Mouse (Mus musculus) spleen, postnatal 10 days (tissue): ENCODE data around the gene Mtg2.
A peak's percentile ranks its signal among the peaks of the same experiment; 100 is the strongest.

Source experiments
- DNase-seq, 2 experiments: peaks; one replicate each; pipeline ENCODE4 v3.0.0; 2021 to 2022; ENCODE audit warnings: low spot score in 2 of 2

The Mtg2 gene

DNA sequence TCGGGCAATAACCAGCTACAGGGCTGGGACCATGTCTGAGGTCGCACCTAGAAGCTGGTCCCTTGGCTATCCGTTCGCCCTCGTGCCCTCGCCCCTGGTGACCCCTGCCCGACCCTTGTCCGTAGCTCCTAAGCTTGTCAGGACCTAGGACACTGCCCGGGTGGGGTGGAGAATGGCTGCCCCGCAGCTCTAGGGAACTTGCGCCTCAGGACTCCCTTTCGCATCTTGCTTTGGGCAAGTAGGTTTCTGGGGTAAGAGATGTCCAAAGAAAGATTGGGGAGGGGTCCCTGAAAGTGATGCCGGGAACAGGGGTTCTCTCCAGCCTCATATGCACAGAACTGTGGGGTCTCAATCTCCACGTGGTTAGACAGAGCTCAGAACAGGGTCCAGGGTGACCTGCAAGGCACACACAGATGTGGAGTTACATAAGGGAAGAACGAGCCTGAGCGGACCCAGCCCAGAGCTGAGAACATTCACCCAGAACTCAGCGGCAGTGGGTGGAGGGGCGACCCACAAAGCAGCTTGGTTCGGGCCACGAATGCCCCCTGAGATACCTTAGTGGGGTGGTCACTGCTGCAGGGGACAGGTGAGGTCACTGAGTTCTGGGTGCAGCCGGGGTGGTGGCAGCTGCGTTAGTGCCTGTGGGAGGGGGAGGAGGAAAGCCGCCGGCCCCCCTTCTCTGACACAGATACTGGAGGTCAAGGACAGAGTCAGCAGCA is 34.4 kb downstream of the Mtg2 start:
- no peak for DNase-seq

DNA sequence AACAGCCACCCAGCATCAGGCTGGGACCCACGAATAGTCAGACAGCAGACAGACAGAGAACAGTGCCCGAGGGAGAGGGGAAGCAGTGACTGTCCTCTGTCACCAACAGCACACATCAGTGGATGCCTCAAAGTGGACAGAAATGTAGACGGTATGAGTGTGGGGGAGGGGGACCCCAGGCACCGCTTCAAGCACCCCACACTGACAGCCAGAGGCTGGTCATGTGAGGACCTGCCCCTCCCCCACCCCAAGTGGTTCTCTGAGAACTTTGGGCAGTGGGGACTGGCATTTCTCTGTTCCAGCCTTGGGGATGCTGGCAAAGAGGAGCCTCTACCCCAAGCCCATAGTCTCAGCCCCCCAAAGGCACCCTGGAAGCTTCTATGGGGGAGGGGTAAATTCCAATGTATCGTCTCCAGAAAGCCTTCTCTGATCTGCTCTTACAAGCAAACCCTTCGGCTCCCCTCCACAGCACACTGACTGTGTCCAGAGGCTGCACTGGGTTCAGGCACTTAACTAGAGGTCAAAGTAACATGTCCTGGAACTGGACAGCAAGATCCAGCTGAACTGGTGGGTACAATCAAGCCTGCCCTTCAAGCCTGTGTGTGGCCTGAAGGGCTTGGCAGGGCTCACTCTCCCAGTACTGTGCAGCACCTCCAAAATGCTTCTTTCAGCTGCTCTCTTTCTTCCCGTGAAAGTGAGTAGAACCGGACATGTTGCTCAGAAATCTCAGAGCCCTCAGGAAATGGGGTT is 35.2 kb downstream of the Mtg2 start:
- no peak for DNase-seq

DNA sequence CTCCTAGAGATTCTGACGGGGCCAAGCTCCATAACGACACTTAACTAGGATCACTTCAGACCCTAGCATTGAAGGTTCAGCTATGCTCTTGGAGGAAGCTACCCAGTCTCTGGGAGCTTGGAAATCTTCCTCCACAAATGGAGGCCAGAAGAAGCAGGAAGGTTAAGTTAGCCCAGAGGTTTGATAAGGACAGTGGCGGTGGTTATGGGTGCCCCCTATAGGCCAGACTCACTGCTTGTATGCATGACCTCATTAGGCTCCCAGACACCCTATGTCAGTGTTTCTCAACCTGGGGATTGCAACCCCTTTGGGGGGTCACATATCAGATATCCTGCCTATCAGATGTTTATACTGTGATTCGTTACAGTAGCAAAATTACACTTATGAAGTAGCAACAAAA is 36.7 kb downstream of the Mtg2 start:
- DNase-seq, result peak in 1 of 2 experiments; percentile 48

DNA sequence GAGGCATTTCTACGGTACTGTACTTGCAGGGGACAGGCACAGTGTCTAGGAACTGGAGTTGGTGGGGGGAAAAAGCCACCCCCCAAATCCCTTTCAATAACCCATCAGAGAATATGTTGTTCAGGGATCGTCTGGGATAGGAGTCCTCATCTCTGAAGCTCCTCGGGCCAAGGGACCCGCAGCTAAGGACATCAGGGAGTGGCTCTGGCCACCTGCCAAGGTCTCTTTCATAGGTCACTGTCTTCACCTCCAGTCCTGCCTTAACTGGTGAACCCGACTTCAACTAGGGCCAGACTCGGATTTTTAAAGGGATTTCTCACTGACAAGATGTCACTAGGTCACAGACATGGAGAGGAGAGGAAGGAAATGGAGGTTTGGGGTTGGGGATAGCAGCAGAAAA is 37.9 kb downstream of the Mtg2 start:
- DNase-seq, result no peak

DNA sequence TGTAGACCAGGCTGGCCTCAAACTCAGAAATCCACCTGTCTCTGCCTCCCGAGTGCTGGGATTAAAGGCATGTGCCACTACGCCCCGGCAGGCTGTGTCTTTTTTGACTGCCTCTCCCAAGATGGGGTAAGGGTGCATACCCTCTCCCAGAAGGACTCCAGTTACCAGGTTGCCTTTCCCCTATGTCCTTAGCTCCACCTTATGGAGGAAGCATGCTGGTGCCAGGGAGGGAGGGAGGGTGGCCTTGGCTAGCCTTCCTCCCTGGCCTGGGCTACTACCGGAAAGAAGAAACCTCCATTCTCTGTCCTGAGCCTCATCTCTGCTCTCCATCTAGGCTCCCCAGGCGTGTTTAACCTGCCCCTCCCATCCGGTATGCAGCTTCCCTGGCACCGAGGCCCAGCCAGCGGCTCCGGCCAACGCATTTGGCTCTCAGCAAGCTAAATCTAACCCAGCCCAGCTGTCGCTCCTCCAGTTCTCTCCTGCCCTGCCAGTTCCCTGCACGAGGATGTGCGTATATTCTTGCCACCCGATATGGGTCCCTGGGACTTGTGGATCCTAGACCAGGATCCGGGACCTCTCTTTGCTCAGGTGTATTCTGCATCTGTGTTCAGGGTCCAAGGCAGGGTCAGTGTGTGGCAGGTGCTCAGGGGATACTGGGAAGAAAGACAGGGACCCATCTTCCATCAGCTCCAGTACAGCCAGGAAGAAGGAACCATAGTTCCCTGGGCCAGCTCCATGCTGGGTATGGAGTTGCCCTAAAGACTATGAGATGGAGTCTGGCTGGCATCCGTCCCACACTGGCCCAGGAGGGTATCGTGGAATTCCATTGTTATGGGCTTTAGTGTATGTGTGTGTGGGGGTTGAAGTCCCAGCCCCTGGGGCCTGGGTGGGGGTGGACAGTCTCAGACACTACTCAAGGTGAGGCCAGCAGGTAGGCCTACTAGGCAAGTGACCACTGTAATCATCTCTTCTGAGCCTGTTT is 43.8 kb downstream of the Mtg2 start:
- no peak for DNase-seq

DNA sequence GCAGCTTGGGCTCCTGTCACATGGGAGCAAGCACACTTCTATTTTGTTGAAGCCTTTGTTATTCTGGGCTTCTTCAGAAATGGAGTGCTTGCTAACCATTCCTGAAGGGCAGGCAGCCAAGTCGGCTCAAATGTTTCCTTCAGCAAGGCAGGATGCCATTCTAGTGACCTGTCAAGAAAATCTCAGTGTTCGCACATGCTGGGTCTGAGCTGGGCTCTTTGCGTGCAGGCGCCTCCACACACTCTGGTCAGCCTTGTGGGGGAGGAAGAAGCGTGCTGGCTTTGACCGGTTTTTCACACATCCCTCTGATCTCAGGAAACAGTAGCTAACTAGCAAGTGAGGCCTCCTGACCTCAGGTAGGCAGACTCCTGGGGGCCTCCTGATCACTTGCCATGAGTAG is 44.9 kb downstream of the Mtg2 start:
- no peak for DNase-seq

DNA sequence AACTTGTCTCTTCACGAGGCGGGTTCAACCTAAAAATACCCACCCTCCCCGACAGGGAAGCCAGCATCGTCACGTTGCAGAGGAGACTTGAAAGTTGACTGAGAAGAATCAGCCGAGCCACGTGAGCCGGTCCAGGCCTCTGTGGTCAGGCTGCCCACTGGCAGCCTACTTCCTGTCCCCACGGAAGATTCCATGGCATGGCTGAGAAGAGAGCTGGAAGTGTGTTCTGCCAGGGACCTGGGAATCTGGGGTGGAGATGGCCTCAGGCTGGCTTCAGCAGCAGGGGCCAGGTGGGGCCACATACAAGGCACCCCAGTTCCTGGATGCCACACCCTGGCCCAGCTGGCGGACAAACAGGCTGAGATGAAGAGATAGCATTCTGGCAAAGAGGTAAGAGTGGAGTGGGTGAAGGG is 45.7 kb downstream of the Mtg2 start:
- no peak for DNase-seq

DNA sequence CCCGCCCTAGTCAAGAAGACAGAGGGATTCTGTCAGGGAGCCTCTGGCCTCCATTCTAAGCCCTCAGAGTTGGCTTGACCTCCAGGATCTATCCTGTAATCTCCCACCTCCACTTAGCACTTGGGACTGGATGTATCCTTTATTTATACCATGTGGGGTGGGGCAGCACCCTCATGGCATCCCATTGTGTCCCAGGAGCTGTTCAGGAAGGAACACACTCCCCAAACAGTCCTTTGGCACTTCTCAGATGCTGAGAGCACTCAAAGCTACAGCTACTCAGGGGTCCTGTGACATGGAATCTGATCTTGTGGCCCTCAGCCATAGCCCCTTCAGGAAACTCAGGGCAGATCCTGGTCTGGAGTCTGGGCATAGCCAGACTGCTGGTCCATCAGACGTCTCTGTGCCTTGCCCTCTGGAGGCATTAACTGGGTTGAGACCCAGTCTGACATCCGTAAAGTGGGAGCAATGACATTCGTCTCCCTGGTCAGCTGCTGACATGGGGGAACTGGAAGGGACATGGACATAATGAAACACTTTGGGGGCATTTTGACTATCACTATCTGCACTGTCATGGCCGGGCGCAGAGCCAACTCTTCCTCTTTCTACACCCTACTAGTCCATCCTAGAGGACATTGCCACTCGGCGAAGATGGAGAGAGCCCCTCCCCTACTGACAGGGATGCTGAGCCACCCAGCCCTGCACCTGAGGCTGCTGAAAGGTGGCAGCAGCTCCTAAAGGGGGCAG is 46.5 kb downstream of the Mtg2 start:
- DNase-seq, result peak in 1 of 2 experiments; percentile 49

DNA sequence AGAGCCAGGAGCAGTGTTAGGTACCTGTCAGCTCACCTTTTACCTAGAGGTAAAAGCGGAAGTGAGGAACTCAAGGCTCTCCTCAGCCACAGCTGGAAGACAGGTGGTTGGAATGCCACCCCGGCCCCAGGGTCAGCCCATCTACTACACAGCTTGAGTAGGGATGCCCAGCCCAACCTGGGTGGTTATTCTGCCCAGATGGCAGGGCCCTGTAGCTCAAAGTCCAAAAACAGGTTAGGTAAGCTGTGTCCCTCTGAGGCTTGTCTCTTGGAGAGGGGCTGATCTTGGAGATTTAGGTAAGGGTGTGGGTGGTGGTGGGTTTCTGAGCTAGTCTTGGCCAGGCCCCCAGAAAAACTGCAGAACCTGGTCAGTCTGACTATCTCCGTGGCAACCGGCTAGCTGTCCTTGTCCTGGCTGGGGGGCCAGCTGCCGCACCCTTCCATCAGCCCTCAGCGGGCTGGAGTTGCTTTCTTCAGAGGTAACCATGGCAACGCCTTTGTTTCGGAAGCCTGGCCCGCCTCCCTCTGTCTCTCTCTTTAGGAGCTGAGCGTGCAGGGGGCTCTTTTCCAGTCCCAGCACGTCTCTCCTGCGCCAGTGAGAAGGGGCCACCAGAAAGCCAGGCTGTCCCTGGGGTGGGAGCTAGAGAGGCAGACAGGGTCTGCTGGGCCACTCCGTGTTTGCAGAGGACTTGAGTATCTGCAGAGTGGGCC is 47.3 kb downstream of the Mtg2 start:
- peak in 1 of 2 experiments; percentile 44 for DNase-seq

DNA sequence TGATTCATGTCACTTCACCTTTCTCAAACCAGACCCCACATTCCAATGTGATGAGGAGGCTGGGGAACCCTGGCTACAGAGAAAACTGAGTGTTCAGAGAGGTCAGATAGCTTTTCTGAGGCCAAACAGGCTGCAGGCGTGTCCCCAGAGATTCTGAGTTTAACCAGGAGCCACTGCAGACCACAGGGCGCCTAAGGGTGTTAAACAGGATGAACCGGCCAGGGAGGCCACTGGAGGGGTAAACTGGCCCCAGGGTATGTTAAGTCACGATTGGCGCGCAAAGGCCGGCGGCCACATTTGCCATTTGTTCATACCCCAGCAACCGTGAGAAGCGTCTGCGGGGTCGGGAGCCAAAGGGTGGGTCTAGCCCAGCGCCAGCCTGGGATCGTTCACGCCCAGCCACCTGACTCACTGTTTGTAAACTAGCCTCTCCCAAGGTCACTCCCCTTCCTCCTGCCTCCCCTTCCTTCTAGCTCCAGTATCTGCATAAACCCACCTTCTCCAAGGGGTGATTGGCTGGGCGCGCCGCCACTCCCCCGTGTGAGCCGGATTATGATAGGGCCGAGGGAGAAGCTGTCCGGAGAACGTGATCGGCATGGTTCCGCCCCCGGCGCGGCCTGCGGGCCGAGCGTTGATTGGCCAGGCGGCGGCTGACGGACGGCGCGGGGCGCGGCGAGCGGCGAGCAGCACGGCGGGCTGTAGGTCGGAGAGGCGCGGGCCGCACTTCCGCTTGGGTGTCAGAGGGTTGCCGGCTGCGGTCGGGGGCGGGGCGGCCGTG is 48.5 kb downstream of the Mtg2 start, which contains the start of gene Osbpl2:
Gene Osbpl2 (plus strand): TSS at position 646 of the 778 bp plus-strand sequence.
- peak; percentile 97 to 99 for DNase-seq

DNA sequence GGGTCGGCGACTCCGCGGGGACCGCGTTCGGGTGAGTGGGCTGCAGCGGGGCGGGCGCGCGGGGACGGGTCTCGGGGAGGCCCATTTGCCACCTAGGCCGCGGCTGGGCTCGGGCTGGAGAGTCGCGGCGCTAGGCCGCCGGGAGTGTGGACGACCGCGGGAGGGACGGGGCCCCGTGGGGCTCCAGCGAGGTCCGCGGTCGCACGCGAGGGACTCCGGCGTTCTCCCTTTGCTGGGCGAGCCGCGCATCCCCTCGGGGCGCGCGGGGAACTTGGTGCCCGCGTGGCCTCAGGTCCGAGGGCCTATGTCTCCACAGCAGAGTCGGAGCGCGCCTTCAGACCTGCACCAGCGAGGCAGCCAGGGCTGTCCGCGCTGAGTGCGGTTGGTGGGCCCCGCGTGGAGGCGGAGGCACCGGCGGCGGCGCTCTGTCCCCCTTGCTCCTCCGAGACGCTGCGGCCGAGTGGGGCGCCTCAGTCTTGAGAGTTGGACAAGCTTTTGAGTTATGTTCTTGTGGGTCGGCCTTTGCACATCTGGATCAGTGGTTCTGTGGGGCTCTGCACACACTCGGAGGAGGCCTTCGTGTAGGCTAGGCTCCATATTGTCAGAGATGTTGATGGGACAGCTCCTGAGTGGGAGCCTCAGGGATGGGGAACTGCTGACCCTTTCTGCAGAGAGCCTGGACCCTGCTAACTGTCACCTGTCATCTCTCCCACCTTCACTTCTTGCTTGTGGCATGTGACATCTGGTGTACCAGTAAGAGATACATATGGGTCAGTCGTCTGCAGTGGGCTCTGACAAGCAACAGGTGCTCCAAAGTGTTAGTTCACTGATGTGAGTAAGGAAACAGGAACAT is 49.3 kb downstream of the Mtg2 start:
- peak in 1 of 2 experiments; percentile 67 for DNase-seq

DNA sequence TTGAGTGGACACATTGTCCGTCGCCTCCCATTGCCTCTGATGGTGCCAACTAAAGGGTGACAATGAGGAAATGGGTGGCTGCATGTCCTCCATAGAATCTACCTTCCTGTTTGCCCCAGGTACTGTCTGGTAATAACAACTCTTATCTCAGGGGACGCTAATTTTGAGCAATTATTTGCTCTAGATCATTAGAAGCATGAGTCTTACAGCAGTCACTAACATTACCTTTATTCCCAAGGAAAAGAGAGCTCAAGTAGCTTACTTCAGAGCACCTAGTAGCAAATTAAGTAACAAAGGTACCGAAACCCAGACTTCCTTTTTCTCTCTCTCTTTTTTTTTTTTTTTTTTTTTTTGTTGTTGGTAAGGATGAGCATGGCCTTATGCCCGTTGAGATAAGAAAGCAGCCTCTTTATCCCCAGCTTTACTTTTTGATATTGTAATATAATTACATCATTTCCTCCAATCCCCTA is 49.9 kb downstream of the Mtg2 start:
- no peak for DNase-seq

DNA sequence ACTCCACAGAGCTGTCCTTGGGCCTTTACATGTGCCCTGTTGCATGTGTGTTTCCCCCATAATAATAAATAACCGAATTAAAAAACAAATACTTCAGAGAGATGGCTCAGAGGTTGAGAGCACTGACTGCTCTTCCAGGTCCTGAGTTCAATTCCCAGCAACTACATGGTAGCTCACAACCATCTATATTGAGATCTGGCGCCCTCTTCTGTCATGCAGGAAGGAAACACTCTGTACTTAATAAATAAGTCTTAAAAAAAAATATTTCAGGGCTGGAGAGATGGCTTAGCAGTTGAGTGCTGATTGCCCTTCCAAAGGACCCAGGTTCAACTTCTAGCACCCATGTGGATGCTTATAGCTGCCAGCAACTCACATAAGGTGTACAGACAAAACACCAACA is 53.8 kb downstream of the Mtg2 start:
- no peak for DNase-seq

DNA sequence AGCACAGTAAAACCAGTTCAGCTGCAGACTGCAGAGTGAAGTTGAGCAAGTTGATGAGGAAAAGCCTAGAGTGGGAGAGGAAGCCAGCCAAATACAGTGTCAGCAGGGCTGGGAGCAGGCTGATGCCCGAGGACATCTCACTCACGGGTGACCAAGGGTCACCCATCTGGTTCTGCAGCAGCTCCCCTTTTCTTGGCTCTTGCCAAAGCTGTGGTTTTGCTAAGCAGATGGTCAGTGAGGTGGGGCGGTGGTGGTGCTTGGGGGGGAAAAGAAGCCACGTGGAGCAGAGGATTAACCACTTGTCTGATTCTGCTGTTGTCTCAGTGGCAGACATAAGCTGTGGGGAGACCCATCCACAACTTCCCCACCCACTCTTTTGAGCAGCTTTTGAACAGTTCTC is 55.8 kb downstream of the Mtg2 start:
- no peak for DNase-seq

DNA sequence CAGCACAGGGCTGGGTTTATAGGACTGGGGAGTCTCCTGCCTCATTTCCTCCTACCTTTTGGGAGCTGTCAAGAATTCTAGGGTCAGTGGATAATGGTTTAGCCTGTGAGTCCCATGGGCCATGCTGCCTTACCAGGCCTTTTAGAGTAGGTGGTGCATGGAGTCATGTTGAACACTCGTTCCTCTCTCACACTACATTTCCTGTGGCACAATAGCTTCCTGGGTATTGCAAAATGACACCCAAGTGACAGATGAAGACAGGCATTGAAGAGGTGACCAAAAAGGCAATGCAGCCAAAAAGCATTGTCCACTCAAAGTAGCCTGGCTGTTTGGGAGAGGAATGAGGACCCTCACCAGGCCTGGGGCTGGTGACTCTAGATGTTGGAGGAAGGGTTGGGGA is 57.3 kb downstream of the Mtg2 start:
- DNase-seq, result no peak

DNA sequence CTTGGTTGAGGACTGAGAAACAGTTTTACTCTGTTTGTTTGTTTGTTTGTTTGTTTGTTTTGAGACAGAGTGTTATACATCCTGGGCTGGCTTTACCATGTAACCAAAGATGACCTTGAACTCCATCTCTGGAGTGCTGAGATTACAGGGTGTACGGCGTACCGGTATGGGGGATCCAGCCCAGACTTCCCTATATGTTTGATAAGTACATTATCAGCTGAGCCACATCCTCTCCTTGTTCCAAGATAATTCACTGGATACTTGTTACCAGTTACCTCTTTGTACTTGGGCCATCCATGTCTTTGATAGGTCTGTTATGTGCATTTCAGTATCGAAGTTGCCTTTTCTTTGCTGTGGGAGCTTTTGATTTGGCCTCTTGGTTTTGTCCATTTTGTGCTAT is 62.8 kb downstream of the Mtg2 start:
- no peak for DNase-seq

DNA sequence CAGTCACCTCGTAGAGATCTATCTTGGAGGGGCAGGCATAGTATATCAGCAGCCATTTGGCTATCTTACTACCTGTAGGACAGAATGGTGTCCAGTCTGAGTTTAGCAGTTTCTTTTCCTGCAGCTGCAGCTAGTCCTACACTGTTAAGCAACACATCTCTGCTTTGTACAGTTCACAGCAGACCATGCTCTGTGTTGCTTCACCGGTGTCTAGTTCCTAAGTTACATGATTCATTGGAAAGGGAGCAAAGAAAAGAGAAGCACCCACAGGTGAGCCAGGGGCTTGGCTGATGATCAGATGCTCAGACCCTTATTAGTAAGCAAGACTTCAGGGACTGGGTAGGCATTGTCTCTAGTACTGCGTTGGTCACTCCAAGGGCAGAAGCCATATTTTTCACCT is 63.5 kb downstream of the Mtg2 start:
- no peak for DNase-seq

DNA sequence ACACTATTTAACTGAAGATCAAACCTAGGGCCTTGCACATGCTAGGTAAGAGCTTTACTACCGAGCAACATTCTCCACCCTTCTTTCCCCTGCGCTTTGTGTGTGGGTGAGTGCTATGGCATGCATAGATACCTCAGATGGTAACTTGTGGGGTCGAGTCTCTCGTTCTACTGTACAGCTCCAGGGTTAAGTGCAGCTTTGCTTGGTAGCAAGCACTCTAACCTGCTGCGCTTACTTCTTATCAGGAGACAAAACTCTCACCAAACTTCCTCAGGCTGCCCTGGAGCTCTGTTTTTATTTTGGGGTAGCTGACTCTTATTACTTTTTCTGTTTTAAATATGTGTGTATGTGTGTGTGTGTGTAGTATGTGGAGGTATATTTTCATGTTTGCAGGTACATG is 65.0 kb downstream of the Mtg2 start:
- DNase-seq, result no peak
